Mouse (Mus musculus) layer of hippocampus, adult 11-12 months (tissue): ENCODE results near the gene Zfp9.

ENCODE experiments used
- DNase-seq: peaks from one replicate; pipeline ENCODE4 v3.0.0; 2022; ENCODE audit warnings: low spot score

Zfp9 gene

GRCm38 (mm10) chr6:118478957-118479708 is at the start of gene Zfp9:
Zfp9 (minus strand) TSS chr6:118479320.
- DNase-seq, result peak; percentile 83

GRCm38 (mm10) chr6:118520668-118521067 is 41.5 kb upstream of the Zfp9 start:
- no peak for DNase-seq

GRCm38 (mm10) chr6:118513335-118514012 is 34.4 kb upstream of the Zfp9 start:
- no peak for DNase-seq

- DNase-seq, result no peak
Observed at GRCm38 (mm10) chr6:118499010-118499409, 19.9 kb upstream of the Zfp9 start.

GRCm38 (mm10) chr6:118482125-118482524 is 3.0 kb upstream of the Zfp9 start:
- no peak for DNase-seq

GRCm38 (mm10) chr6:118477875-118478785 is 990 bp downstream of the Zfp9 start:
- no peak for DNase-seq

GRCm38 (mm10) chr6:118462069-118462705 is 16.9 kb downstream of the Zfp9 start:
- DNase-seq, result no peak

- no peak for DNase-seq
Observed at GRCm38 (mm10) chr6:118457726-118458125, 21.4 kb downstream of the Zfp9 start.

GRCm38 (mm10) chr6:118455042-118455631 is 24.0 kb downstream of the Zfp9 start, which contains the start of gene Zfp248:
Zfp248 (minus strand) TSS chr6:118455528.
- peak; percentile 93 for DNase-seq

- DNase-seq, result peak; percentile 18
Observed at GRCm38 (mm10) chr6:118454452-118454851, 24.7 kb downstream of the Zfp9 start.

- DNase-seq, result no peak
Observed at GRCm38 (mm10) chr6:118431502-118431901, 47.6 kb downstream of the Zfp9 start.

- DNase-seq, result no peak
Observed at GRCm38 (mm10) chr6:118426666-118427065, 52.5 kb downstream of the Zfp9 start.

- peak; percentile 95 for DNase-seq
Observed at GRCm38 (mm10) chr6:118419050-118419920, 59.8 kb downstream of the Zfp9 start, which contains the start of gene Bms1. Bms1 (minus strand) TSS chr6:118419474.
